Mouse (Mus musculus) spleen, adult 18-20 months (tissue): ENCODE measurements around the gene Slc35f2.

ENCODE experiments used
- DNase-seq, 2 experiments: peaks; one replicate each; pipeline ENCODE4 v3.0.0; 2022; ENCODE audit warnings: mixed read lengths in 2 of 2

Gene Slc35f2

DNA sequence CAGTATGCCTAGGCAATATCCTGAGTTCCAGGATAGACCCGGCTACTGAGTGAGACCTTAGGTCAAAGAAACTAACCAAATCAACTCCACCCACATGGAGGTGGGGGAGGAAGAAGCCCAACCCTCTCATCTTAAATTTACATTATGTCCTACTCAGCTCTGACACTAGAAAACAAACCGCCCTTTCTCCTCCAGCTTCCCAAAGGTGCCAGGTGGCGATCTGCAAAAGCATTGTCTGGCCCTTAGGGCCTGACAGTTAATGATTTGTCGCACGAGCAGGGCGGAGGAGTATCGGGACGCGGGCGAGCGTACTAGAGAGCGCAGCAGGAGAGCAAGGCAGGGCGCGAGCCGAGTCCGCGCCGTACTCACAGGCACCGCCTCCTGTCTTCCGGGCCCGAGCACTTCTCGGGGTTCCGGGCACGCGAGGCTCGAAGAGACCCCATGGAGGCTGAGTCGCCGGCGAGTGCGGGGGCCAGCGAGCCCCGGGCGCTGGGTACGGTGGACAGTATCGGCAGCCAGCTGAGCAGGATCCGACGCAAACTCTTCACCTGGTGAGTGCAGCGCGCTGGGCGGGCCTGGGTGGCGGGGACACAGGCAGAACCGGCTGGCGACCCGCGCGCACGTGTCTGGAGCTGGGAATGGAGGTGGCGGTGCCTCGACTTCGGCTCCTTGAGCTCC is at the start of gene Slc35f2:
Slc35f2 (plus strand) TSS at position 195 of the 678 bp plus-strand sequence.
- peak; percentile 26 to 55 for DNase-seq

DNA sequence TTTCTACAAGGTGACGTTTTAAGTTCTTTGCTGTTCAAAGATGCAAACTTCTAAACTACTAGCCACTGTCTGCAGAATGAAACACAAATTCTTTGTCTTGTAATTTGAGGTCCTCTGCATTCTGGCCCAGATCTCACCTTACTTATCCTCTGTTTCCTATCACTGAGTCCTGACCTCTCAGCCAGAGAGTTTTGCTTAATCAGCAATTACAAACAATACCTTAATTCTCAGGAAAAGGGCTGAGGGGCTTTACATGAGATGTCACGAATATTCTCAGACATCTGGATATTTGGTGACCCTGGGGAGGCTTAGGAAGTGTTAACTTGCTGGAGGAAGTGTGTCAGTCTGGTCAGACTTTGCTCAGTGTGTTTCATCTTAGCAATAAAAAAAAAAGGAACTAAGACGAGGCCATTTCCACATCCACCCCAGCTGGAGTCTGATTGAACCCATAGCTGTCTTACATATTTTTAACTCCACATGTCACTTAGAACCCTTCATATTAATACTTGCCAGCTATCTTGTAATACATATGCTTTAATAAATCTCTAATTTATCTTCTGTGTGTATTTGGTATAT is 30.4 kb upstream of the Slc35f2 start:
- DNase-seq, result no peak

DNA sequence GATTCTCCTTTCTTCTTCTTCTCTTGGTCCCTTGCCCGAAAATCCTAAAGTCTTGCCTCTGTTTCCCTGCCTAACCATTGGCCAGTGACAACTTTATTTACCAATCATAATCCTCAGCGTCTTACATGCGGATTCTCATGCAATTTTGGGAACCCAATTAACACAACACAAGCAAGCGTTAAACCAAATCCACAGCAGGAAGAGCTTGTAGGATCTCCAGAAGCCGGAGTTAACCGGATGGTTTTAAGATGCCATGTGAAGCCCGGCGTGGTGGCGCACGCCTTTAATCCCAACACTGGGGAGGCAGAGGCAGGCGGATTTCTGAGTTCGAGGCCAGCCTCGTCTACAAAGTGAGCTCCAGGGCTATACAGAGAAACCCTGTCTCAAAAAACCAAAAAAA is 20.9 kb upstream of the Slc35f2 start:
- no peak for DNase-seq

DNA sequence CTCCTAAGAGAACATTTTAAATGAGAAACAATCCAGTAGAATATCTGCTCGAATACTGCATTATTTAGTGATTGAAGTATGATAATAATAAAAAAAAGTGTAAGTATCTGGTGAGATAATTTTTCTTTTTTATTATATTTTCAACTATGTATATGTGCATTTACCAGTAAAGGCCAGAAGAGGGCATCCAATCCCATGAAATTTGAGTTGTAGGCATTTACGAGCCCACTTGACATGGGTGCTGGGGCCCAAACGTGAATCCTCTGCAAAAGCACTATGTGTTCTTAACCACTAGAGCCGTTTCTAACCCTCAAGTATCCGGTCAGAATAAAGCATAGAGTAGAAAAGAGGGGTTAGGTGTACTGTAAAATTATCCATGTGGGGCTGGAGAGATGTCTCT is 20.4 kb upstream of the Slc35f2 start:
- no peak for DNase-seq

DNA sequence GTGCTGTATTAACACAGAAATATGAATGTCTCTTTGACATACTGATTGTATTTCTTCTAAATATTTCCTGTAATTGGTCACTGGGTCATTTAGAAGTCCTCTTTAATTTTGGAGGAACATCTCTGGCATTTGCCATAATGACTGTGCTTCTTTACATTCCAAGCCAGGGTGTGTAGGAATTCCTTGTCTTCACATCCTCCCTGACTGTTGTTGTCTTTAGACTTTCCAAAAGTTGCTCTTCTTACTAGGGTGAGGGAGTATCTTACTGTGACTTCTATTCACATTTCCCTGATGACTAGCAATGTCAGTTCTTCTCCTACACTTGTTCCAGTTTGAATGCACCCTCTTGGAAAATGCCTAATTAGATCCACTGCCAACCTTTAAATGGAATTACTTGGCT is 16.5 kb upstream of the Slc35f2 start:
- no peak for DNase-seq

DNA sequence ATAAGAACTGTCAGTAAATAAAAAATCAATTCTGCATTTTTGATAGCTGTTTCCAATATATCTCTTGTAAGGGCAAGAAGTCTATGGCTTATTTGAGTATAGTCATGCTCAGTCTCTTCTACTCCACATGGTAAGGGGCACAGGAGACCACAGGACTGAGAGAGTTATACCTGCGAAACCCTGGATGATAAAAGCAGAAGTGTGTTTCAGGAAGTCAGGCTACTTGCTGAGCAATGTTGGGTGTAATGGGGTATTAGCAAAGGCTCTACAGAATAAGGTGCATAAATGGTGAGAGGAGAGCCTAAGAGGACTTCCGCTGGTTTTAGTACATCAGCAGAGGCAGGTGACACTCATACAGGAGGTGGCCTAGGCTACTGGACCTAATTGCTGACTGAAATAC is 13.2 kb upstream of the Slc35f2 start:
- no peak for DNase-seq

DNA sequence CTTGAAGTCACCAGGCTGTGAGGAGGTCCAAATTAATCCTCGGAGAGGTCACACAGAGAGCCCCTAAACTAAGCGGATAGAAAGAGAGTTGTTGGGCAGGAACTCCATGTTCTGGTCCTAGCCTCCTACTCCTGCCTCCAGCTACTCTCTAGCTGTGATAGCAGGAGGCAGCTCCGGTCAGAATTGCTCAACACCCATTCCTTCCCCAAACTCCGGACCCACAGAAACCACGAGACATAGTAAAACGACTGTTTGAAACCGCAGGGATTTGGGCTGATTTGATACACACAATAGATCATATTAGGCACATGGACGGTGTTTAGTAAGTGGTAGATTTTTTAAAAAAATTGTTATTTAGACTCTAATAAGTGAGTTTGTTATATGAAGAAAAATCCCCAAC is 6.6 kb upstream of the Slc35f2 start:
- DNase-seq, result no peak

DNA sequence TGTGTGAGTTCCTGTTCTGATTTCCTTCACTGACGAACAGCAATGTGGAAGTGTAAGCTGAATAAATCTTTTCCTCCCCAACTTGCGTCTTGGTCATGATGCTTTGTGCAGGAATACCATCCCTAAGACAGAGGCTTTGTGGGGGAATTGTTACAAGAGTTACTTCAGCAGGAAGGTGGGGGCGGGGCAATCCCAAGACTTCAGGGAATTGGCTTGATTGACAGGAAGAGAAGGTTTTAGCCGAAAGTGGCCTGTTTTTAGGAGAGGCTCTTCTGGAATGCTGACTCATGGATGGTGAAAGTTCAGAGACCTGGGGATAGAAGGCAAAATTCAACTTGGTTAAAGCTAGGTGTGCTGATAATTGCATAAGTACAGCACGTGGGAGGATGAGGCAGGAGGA is 2.9 kb upstream of the Slc35f2 start:
- no peak for DNase-seq

DNA sequence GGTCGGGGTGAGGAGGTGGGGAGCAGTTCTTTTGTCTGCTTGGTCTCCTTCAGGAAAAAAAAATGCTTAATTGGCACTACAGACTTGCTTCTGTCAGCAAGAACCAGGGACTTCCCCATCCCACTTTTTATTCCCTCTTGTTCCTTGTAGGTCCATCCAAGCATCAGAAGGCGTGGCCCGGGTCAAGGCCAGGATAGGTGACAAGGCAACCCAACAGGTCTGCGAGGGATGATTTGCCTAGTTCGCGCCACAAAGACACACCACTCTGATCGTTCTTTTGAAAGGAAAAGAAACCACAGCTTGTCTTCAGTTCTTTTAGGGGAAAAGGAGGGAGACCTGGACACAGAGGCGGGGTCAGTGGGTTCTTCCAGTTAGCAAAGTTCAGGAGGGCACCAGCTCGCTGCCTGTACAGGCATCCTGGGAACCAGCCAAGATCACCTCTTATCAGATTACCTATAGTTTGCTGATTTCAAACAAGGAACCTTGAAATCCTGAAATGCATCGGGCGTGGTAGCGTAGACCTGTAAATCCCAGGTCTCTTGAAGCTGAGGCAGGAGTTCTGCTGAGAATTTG is 481 bp upstream of the Slc35f2 start:
- peak in 1 of 2 experiments; percentile 2 for DNase-seq

DNA sequence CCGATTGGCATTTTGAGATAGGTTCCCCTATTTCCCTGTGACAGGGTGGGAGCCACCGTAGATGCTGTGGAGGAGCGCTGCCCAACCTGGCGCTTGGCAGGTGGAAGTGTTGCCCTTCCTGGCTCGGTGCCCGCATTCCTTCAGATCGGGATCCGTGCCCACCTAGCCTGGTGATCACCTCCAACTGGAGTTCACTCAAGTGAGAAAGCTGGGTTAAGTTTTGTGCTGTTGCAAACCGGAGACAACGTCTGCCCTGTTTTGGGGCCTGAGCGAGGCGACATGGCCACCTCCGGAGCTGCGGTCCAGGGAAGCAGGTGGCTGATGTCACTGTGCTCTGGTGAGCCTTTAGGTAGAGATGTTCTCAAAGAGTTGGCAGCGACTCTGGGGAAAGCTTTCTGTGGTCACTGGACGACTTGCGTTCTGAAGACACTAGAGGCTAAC is 803 bp downstream of the Slc35f2 start:
- DNase-seq, result no peak

DNA sequence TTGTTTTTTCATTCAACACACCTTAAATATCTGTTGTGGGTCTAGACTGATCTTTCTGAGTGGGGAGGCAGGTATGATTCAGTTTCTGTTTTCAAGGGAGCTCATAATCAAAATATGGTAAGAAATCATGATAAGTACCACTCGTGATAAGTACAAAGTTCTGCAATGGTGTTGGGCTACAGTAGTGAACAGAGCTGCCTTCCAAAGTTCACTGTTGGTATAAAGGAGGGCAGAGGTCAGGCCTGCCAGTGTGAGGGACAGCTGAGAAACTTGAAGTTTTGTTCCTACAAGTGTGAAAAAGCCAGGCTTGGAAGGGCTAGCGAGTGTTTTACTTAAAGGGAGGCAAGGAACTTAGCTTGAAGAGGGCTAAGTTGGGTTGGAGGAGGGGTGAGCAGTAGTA is 4.2 kb downstream of the Slc35f2 start:
- no peak for DNase-seq

DNA sequence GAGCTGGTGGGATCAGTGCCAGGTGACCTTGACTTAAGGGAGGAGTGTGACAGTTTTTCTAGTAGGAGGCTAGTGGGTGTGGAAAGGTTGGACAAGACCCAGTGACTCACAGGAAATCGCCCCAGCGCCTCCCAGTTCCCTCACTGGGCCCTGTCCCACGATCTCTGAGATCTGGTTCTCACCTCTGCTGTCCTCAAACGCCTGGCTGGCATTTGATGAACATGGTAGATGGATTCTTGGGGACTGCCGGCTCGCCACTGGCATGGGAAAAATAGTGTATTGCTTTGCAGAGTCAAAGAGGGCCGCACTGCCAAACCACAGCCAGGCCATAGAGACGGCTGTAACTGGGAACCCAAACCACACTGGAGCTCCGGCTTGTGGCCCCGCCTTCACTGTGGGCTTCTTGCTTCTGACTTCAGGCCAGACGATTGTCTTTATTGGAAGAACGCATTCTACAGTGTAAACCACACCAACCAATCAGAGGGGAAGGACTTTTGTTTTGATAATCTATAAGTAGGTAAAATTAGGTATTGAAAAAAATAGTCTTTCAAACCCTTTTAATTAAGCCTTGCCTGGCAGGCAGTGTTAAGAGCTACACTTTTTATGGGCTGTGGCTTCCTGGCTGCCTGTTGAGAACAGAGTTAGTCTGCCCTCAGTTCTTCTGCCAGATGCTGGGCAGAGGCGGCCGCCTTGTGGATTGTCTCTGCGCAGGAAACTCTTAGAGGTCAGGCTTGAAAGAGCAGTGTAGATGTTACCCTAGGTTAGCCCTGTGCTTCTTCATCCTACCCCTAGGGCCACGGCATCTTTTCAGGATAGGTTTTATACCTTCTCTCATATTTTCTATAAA is 15.4 kb downstream of the Slc35f2 start:
- DNase-seq, result peak in 1 of 2 experiments; percentile 7

DNA sequence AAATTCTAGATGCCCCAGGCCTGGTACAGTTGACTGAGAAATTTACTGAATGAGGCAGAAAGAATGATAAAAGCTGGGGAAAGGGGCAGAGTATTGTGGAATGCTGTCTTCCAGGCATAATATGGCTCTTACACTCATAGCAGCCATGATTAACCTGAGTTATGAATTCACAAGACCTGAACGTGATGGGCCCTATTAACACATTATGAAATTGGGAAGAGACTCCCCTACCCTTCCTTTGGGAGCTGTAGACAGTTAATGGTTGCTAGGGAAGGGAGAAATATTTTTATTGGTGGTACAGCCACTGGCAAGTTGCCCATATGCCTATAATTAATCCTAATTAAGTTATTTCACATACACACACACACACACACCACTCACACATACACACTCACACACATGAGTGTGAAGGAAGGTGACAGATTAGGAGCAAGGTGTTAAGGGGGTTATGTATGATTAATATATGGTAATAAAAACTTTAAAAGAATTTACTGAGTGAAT is 22.5 kb downstream of the Slc35f2 start:
- DNase-seq, result no peak

DNA sequence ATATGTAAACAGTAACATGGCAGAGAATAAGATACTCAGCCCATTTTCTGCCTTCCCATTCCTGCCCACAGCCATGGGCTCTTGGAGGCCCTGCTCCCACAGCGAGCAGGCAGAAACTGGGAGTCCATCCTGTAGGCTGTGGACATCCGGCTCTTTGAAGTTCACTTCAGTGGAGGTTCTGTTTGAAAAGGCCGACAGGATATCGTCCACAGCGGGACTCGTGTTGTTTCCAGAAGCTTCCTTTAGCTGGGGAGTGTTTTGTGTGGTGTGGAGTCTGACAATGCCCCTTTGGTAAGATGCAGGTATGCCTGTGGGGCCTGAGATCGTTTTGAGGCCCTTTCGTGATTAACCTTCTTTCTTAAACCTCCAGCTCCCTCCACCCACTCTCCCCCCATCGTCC is 23.2 kb downstream of the Slc35f2 start:
- no peak for DNase-seq

DNA sequence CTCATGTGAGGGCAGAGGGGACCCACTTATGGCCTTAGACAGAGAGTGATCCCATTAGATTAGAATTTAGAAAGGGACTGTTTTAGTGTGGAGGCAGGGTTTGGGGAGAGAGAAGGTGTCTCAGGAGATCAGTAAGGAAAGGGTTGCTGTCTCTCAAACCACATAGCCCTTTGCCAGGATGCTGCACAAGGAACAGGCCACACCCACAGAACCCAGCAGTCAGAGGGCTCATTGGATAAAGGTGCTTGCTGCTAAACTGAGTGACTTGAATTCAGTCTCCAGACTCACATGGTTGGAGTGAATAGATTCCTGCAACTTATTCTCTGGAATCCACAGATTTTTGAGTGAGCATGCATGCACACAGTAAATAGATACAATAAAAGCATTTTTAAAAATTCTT is 24.0 kb downstream of the Slc35f2 start:
- DNase-seq, result no peak

DNA sequence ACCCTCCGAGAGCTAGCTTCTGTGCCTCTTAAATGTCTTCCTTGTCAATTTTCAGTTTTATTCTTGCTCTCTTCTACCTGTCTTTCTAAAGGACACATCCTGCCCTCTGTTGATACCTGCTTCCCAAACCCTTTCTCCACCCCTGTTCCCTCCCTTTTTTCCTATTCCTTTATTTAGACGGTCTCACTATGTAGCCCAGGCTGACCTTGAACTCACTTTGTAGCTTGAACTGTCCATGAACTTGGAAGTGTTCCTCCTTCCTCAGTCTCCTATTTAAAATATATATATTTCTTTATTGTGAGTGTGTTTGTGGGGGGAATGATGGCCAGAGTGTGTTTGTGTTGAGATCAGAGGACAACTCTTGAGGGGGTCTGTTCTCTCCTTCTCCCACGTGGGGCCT is 25.0 kb downstream of the Slc35f2 start:
- DNase-seq, result no peak

DNA sequence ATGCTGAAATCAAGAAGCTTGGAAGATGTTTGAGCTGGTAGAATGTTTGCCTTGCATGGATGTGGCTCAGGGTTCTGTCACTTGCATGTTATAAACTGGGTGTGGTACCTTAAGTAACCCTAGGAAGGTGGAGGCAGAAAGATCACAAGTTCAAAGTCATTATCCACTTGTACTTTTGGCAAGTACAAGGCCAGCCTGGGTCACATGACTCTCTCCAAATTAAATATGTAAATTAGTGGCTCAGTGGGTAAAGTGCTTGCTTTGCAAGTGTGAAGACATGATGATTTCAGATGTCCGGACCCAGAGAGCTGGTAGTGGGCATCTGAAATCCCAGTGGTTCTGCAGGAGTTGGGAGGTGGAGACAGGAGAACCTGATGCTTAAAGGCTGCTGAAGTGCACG is 25.8 kb downstream of the Slc35f2 start:
- DNase-seq, result no peak

DNA sequence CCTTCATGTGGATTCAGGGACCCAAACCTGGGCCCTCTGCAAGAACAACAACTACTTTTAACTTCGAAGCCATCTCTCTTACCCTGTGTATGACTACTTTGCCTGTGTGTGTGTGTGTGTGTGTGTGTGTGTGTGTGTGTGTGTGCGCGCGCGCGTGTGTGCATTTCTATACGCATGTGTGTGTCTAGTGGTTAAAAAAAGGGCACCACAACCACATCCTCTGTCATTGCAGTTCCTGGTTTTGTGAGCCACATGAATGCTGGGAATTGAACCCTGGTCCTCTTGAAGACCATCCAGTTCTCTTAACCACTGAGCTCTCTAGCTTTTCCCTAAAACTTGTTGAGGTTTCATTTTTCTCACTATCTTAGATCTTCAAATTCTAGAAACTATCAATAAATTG is 31.6 kb downstream of the Slc35f2 start:
- no peak for DNase-seq

DNA sequence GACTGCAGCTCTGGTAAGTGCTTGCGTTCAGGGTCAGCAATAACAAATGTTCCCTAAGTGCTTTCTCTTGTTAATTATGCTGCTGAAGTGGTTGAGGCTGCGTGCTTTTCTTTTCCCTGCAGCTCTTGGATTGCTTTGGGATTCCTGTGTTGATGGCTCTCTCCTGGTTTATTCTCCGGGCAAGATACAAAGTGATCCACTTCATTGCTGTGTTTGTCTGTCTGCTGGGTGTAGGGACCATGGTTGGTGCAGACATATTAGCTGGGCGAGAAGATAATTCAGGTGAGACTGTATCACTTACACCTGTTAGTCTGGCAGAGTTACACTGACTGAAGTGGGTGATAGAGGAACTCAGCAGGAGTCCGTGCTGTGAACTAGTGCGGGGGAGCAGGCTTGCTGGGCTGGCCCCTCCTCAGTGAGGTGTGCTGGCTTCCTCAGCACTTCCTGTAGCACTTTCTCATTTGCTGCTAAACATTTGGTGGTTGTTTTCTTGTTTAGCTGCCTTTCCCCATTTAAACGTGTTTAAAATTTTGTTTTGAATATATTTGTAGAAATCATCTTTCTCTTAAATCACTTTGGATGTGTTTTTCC is 35.3 kb downstream of the Slc35f2 start:
- DNase-seq, result no peak

DNA sequence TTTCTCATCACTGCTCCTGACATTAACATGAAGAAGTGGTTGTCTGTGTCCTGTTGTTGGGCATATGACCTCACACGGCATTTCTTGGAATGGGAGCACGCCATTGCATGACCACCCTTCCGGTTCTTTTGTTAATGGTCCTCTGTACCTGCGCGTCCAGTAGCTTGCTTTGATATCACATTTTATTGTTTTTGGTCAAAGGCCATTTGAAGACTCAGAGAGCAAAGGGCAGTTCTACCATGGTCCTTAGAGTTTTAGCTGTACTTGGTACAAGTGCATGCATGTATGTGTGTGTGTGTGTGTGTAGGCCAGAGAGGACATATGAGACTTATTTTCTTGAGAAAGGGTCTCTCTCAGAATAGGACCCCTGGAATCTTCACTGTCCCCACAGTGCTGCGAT is 42.1 kb downstream of the Slc35f2 start:
- DNase-seq, result no peak

DNA sequence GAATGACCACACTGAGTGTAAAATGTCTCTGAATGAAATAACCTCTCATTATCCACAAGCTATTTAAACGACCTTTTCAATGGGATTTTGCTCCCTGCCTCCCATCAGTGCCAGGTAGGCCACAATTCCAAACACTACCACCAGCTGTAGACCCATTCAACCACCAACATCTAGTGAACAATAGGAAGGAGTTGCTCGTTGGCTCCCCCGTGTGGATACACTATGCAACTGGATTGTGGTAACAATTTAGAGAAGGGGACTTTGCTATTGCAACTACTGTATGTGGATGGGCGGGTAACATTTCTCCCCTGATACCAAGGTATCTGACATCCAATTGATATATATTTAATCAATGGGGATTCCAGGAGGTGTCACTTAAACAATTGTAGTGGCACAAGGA is 47.4 kb downstream of the Slc35f2 start:
- DNase-seq, result peak; percentile 21 to 68

DNA sequence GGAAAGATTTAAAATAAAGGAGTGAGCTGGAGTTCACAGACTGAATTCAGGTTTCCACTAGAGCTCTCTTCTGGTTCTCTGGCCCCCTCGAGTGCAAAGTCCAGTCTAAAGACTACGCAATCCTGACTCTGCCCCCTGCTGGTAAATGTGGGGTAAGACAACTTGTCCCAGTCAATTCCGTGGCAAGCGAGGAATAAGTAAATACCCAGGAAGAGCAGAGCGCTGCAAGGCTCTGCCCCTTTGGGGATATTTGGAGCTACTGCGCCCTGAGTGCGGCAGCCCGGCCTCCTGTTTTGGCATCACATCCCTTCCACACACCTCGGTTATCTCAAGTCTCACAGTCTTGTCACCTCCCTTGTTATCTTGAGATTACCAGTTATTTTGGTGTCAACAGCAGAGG is 54.0 kb downstream of the Slc35f2 start:
- no peak for DNase-seq
